Mouse (Mus musculus) lung, postnatal 36 days (tissue): ENCODE results near the gene Apof.

Experiments used
- DNase-seq: peaks from one replicate; pipeline ENCODE4 v3.0.0; 2022; ENCODE audit warnings: mixed read lengths

The Apof gene

DNA sequence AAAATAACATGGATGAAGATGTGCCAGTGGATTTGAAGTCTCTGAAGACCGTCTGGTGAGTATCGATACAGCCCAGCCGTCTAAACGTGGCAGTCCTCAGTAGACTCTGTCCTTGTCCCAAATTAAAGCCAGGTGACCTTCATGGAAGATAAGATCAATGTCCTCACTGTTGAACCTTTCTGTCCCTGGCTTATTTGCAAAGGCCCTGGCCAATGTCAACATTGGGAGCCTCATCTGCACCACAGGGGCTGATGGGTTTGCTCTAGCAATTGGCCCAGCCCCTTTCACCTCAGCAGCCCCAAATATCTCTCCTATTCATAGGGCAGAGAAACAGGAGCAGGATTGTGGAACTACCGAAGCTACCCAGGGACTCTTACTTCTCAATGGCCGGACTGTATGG lies at the start of gene Apof:
Gene Apof, plus strand, starts transcription at position 301 of the 400 bp plus-strand sequence.
- DNase-seq = no peak

GRCm38 (mm10) chr10:128221533-128222286 lies 46.8 kb upstream of the Apof start:
- peak; percentile 17 for DNase-seq

DNA sequence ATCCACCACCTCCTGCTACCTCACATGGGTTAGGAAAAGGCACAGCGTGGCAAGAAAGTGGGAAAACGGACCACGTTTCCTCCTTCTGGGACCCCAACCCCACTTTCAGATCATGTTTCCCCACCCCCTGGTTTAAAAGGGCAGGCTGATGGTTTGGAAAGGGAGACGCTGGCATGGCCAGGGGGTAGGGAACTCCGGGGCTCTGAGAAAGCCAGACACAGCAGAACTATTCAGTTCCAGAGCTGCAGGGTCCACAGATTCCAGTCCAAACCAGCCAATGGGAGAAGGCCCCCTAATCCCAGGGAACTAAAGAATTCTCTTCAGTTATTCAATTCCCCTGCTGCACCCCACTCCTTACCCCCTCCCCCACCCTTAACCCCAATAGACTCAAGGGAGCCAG lies 43.4 kb upstream of the Apof start:
- no peak for DNase-seq

GRCm38 (mm10) chr10:128225538-128225937 lies 42.9 kb upstream of the Apof start, which contains the start of gene Mip:
Gene Mip (plus strand): TSS chr10:128225838.
- no peak for DNase-seq

- no peak for DNase-seq
Observed at GRCm38 (mm10) chr10:128227592-128227991, 40.9 kb upstream of the Apof start.

- DNase-seq = no peak
Observed at GRCm38 (mm10) chr10:128228009-128228408, 40.5 kb upstream of the Apof start.

GRCm38 (mm10) chr10:128230582-128230981 lies 37.9 kb upstream of the Apof start:
- no peak for DNase-seq

DNA sequence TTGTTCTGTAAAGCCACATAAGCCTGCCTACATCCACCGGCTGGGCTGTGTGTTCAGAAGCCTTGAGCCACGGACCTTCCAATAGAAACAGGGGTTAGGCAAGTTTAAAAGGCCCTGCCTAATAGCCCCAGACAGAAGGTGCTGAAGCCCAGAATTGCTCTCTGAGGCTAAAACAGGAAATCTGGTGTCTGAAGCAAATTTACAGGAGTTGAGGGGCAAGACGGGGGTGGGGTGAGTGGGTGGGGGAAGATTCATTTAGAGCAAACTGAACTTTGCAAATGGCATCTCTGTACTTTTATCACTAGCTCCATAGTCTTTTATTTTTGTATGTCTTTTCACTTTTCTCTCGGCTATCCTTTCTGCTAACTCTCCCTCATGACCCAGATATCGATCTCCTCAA lies 37.3 kb upstream of the Apof start:
- DNase-seq = no peak

DNA sequence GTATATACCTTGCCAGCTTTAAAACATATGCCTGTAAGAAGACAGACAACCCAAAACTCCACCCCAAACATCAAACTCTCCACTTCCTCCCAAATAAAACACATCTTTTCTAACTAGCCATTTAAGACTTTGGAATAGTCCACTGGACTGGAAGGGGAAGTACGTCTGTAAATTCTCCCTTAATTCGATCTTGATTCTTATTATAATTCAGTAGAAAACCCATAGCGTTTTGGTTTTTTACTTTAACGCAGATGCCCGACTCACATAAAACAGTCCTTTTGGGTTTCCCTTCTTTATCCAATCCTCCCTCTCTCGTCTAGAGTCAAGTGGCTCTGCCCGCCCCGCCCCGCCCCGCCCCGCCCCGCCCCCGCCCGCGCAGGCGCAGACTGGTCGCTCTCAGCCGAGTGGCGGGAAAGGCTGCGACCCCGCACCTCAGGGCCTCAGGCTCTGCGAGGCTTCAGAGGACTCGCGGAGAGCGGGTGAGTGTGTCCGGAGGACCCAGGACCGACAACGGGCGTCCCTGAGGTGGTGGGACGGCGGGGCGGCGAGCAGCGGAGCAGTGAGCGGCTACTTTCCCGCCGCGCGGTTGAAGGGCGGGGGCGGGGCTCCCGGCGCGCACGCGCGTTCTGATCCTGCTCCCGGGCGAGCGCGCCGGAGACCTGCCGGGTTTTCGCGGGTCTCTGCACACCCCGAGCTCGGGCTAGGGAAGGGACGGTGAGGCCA lies 36.6 kb upstream of the Apof start, which contains the start of gene Timeless:
Gene Timeless, plus strand, starts transcription at position 369 of the 723 bp plus-strand sequence.
- peak; percentile 85 for DNase-seq

- peak; percentile 89 for DNase-seq
Observed at GRCm38 (mm10) chr10:128232420-128232985, 36.0 kb upstream of the Apof start.

GRCm38 (mm10) chr10:128236321-128236720 lies 32.1 kb upstream of the Apof start:
- DNase-seq = no peak

DNA sequence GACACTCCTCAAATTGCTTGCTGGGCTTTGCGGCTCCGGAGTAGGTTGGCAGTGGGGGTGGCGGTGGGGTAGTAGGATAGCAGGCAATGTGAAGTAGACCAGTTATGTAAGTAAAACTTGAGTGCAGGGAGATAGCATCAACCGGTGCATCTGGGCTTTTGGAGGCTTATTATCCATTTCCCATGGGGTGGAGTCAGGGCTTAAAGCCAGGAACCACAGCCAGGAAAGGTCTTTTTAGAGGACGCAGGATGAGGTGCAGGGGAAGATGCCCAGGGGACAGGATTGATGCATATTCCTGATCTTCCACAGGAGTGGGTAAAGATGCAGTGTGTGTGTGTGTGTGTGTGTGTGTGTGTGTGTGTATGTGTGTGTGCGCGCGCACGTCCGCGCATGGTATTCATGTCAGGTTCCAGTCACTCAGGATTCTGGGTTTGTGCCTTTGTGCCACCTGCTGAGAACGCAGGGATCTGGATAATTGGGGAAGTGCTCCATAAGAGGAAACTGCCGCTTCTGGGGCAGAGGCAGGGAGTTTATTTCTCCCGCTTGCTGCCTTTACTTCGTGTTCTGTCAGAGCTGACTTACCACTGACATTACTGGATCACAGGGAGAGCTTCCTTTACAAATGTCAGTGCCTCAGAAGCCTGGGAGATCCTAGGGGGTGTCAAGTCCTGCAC lies 30.5 kb upstream of the Apof start:
- peak; percentile 13 for DNase-seq

GRCm38 (mm10) chr10:128239140-128239539 lies 29.3 kb upstream of the Apof start:
- DNase-seq = no peak

GRCm38 (mm10) chr10:128240131-128240530 lies 28.3 kb upstream of the Apof start:
- no peak for DNase-seq

GRCm38 (mm10) chr10:128243252-128243651 lies 25.2 kb upstream of the Apof start:
- no peak for DNase-seq

- DNase-seq = no peak
Observed at GRCm38 (mm10) chr10:128244121-128244520, 24.4 kb upstream of the Apof start.

GRCm38 (mm10) chr10:128247020-128247732 lies 21.3 kb upstream of the Apof start:
- peak; percentile 73 for DNase-seq

GRCm38 (mm10) chr10:128250565-128250964 lies 17.9 kb upstream of the Apof start:
- DNase-seq = no peak

GRCm38 (mm10) chr10:128253677-128254255 lies 14.7 kb upstream of the Apof start, which contains the start of gene Apon:
Gene Apon (plus strand): TSS chr10:128254096.
- DNase-seq = peak; percentile 42

- no peak for DNase-seq
Observed at GRCm38 (mm10) chr10:128255925-128256324, 12.5 kb upstream of the Apof start.

DNA sequence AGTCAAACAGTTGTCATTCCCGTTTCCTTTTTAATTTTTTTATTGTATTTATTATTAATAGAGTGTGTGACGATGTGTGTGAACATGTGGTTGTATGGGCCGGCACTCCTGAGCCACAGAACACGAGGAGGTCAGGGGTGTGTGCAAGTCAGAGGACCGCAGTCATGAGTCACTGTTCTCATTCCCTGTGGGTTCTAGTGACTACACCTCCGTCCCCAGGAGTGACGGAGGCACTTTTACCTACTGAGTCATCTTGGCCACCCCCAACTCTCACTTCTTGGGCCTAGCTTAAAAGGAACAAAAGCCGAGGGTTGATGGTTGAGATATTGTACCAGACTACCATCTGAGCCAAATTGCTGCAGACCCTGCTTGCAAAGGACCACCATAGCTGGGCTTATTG lies 12.1 kb upstream of the Apof start:
- DNase-seq = no peak

GRCm38 (mm10) chr10:128258953-128259352 lies 9.5 kb upstream of the Apof start:
- DNase-seq = peak; percentile 41
